Mouse (Mus musculus): Measurements from ENCODE around the gene 9130213A22Rik. TPM values are rescaled to one million over a fixed set of nuclear protein-coding genes. Genes with fewer than 3 reads are reported as not detected.

Gene 9130213A22Rik
- polyA plus RNA-seq, 1 experiment from 2014 or later: 0.13 TPM

GRCm38 (mm10) chr11:69074776-69075069, 47.7 kb downstream of the 9130213A22Rik start:
- H3K4me1 ChIP-seq (replicated peaks): peaks cover 34% of the 10 kb centered on the region
- WGBS: 57% methylated on average over 2 of the region's 2 CpGs
- no peaks in the 10 kb centered on the region for H3K27me3 ChIP-seq
- H3K36me3 ChIP-seq: no peaks in the 10 kb centered on the region
- H3K9me3 ChIP-seq: no peaks in the 10 kb centered on the region
- H3K4me3 ChIP-seq: no peak overlapping the region
- no peak overlapping the region for H3K9ac ChIP-seq
- 0 out of 2 replicates have a peak overlapping the region, but pooled peaks have one; percentile 6 for H3K4me2 ChIP-seq
- peak overlapping the region; percentile 94; the same call in 1 of the 2 replicates for H3K27ac ChIP-seq
- ATAC-seq (ENCODE audit: low FRiP score): no peak

- WGBS: 46% methylated on average over 6 of the region's 6 CpGs
- H3K27me3 ChIP-seq: no peaks in the 10 kb centered on the region
- no peaks in the 10 kb centered on the region for H3K9me3 ChIP-seq
- H3K27ac ChIP-seq: peak overlapping the region; percentile 94
- H3K4me1 ChIP-seq (replicated peaks): peaks cover 34% of the 10 kb centered on the region
- H3K9ac ChIP-seq: no peak overlapping the region
- no peak overlapping the region for H3K4me3 ChIP-seq
- H3K36me3 ChIP-seq: no peaks in the 10 kb centered on the region
- H3K4me2 ChIP-seq: no peak overlapping the region
- ATAC-seq (ENCODE audit: low FRiP score): no peak
These were observed 48.2 kb downstream of the 9130213A22Rik start for GRCm38 (mm10) chr11:69073951-69074775.

- ATAC-seq (ENCODE audit: low FRiP score): peak; percentile 84
- Histone ChIP-seq H3K9ac (peak overlapping the region; percentile 76), H3K4me2 (peak overlapping the region; percentile 83), H3K36me3 (no peaks in the 10 kb centered on the region), H3K4me1 (replicated peaks) (peaks cover 34% of the 10 kb centered on the region), H3K4me3 (peak overlapping the region; percentile 33), H3K27ac (peak overlapping the region; percentile 94), H3K9me3 (no peaks in the 10 kb centered on the region), H3K27me3 (no peaks in the 10 kb centered on the region)
- WGBS: 0% methylated on average over 14 of the region's 14 CpGs
These were observed 49.1 kb downstream of the 9130213A22Rik start for GRCm38 (mm10) chr11:69073065-69073888.

GRCm38 (mm10) chr11:69072666-69073064, 49.7 kb downstream of the 9130213A22Rik start:
- WGBS: 8% methylated on average over 9 of the region's 9 CpGs
- Histone ChIP-seq H3K9ac (peak overlapping the region; percentile 76), H3K27me3 (no peaks in the 10 kb centered on the region), H3K4me2 (peak overlapping the region; percentile 83), H3K4me1 (replicated peaks) (peaks cover 34% of the 10 kb centered on the region), H3K27ac (peak overlapping the region; percentile 94), H3K36me3 (no peaks in the 10 kb centered on the region), H3K4me3 (peak overlapping the region; percentile 33), H3K9me3 (no peaks in the 10 kb centered on the region)
- peak; percentile 6; the same call in 1 of the 2 replicates for ATAC-seq (ENCODE audit: low FRiP score)

- Histone ChIP-seq H3K9me3 (no peaks in the 10 kb centered on the region), H3K9ac (peak overlapping the region; percentile 76), H3K4me3 (peak overlapping the region; percentile 33), H3K4me1 (replicated peaks) (peaks cover 34% of the 10 kb centered on the region), H3K27me3 (no peaks in the 10 kb centered on the region), H3K36me3 (no peaks in the 10 kb centered on the region), H3K27ac (peak overlapping the region; percentile 94), H3K4me2 (peak overlapping the region; percentile 83)
- WGBS: 85% methylated on average over 11 of the region's 11 CpGs
- no peak for ATAC-seq (ENCODE audit: low FRiP score)
These were observed 50.2 kb downstream of the 9130213A22Rik start for GRCm38 (mm10) chr11:69072234-69072633.

- peak overlapping the region; percentile 92 for H3K27ac ChIP-seq
- ATAC-seq (ENCODE audit: low FRiP score): no peak
- WGBS: 23% methylated on average over 9 of the region's 9 CpGs
- H3K4me1 ChIP-seq (replicated peaks): peaks cover 39% of the 10 kb centered on the region
- H3K9me3 ChIP-seq: no peaks in the 10 kb centered on the region
- H3K4me2 ChIP-seq: peak overlapping the region; percentile 83
- H3K4me3 ChIP-seq: peak overlapping the region; percentile 60
- peak overlapping the region; percentile 80 for H3K9ac ChIP-seq
- no peaks in the 10 kb centered on the region for H3K36me3 ChIP-seq
- H3K27me3 ChIP-seq: no peaks in the 10 kb centered on the region
These were observed 51.1 kb downstream of the 9130213A22Rik start for GRCm38 (mm10) chr11:69071262-69071661.

- peak; percentile 89 for ATAC-seq (ENCODE audit: low FRiP score)
- peak within 1 kb of the TSS; percentile 80 for H3K9ac ChIP-seq
- peak within 1 kb of the TSS; percentile 83 for H3K4me2 ChIP-seq
- H3K4me1 ChIP-seq (replicated peaks): peaks cover 44% of the 10 kb centered on the region
- H3K36me3 ChIP-seq: no peaks in the 10 kb centered on the region
- H3K9me3 ChIP-seq: no peaks in the 10 kb centered on the region
- H3K27ac ChIP-seq: peak within 1 kb of the TSS; percentile 92
- WGBS: under 1% methylated on average over 47 of the region's 47 CpGs
- H3K27me3 ChIP-seq: no peaks in the 10 kb centered on the region
- H3K4me3 ChIP-seq: peak within 1 kb of the TSS; percentile 60
These were observed 51.7 kb downstream of the 9130213A22Rik start, which contains the start of gene Tmem107 for GRCm38 (mm10) chr11:69070590-69071222. TSS of gene Tmem107 (plus strand) at chr11:69070806.

- no peak for ATAC-seq (ENCODE audit: low FRiP score)
- H3K9me3 ChIP-seq: no peaks in the 10 kb centered on the region
- peak overlapping the region; percentile 60 for H3K4me3 ChIP-seq
- H3K27me3 ChIP-seq: no peaks in the 10 kb centered on the region
- no peaks in the 10 kb centered on the region for H3K36me3 ChIP-seq
- peak overlapping the region; percentile 83 for H3K4me2 ChIP-seq
- H3K4me1 ChIP-seq (replicated peaks): peaks cover 45% of the 10 kb centered on the region
- H3K27ac ChIP-seq: peak overlapping the region; percentile 92
- H3K9ac ChIP-seq: peak overlapping the region; percentile 80
- under 1% methylated on average over 13 of the region's 13 CpGs for WGBS
These were observed 52.3 kb downstream of the 9130213A22Rik start for GRCm38 (mm10) chr11:69070093-69070492.

Other genes with a start within 250 kb of the 9130213A22Rik start
- 0.09 TPM in 1 of 2 replicates, not detected in the other for gene Rnf222, start 234.0 kb downstream of the 9130213A22Rik start, polyA plus RNA-seq (2015; fragmentation: Nextera tagmentation; extraction: Ambion mirVana)
- gene Rpl26, start 221.0 kb downstream of the 9130213A22Rik start, polyA plus RNA-seq (2015; fragmentation: Nextera tagmentation; extraction: Ambion mirVana): 684 and 691 TPM in 2 replicates
- gene Odf4, start 195.5 kb downstream of the 9130213A22Rik start, polyA plus RNA-seq (2015; fragmentation: Nextera tagmentation; extraction: Ambion mirVana): 0.60 and 0.84 TPM in 2 replicates
- 14.3 and 16.2 TPM in 2 replicates for gene Arhgef15, start 165.1 kb downstream of the 9130213A22Rik start, polyA plus RNA-seq (2015; fragmentation: Nextera tagmentation; extraction: Ambion mirVana)
- gene Slc25a35, start 154.5 kb downstream of the 9130213A22Rik start, polyA plus RNA-seq (2015; fragmentation: Nextera tagmentation; extraction: Ambion mirVana): 1.5 TPM in 2 replicates
- 24.7 and 26.7 TPM in 2 replicates for gene Rangrf, start 147.4 kb downstream of the 9130213A22Rik start, polyA plus RNA-seq (2015; fragmentation: Nextera tagmentation; extraction: Ambion mirVana)
- 19.1 and 20.4 TPM in 2 replicates for gene Pfas, start 114.1 kb downstream of the 9130213A22Rik start, polyA plus RNA-seq (2015; fragmentation: Nextera tagmentation; extraction: Ambion mirVana)
- 49.4 and 49.9 TPM in 2 replicates for gene Ctc1, start 106.7 kb downstream of the 9130213A22Rik start, polyA plus RNA-seq (2015; fragmentation: Nextera tagmentation; extraction: Ambion mirVana)
- gene Aurkb, start 76.9 kb downstream of the 9130213A22Rik start, polyA plus RNA-seq (2015; fragmentation: Nextera tagmentation; extraction: Ambion mirVana): 31.7 and 34.2 TPM in 2 replicates
- gene Borcs6, start 62.9 kb downstream of the 9130213A22Rik start, polyA plus RNA-seq (2015; fragmentation: Nextera tagmentation; extraction: Ambion mirVana): 13.4 and 15.2 TPM in 2 replicates
- 28.7 and 41.0 TPM in 2 replicates for gene Tmem107, start 51.8 kb downstream of the 9130213A22Rik start, polyA plus RNA-seq (2015; fragmentation: Nextera tagmentation; extraction: Ambion mirVana)
- gene Vamp2, start 34.1 kb downstream of the 9130213A22Rik start, polyA plus RNA-seq (2015; fragmentation: Nextera tagmentation; extraction: Ambion mirVana): 217 and 227 TPM in 2 replicates
- 7.4 and 9.4 TPM in 2 replicates for gene Per1, start 27.4 kb downstream of the 9130213A22Rik start, polyA plus RNA-seq (2015; fragmentation: Nextera tagmentation; extraction: Ambion mirVana)
- 0.26 and 0.35 TPM in 2 replicates for gene Hes7, start 2.2 kb downstream of the 9130213A22Rik start, polyA plus RNA-seq (2015; fragmentation: Nextera tagmentation; extraction: Ambion mirVana)
- 0.71 and 1.3 TPM in 2 replicates for gene Aloxe3, start 3.3 kb upstream of the 9130213A22Rik start, polyA plus RNA-seq (2015; fragmentation: Nextera tagmentation; extraction: Ambion mirVana)
- 0.29 and 0.31 TPM in 2 replicates for gene Alox12b, start 34.4 kb upstream of the 9130213A22Rik start, polyA plus RNA-seq (2015; fragmentation: Nextera tagmentation; extraction: Ambion mirVana)
- gene Alox8, start 75.3 kb upstream of the 9130213A22Rik start, polyA plus RNA-seq (2015; fragmentation: Nextera tagmentation; extraction: Ambion mirVana): 0.12 and 0.16 TPM in 2 replicates
- 0.21 and 0.30 TPM in 2 replicates for gene Gucy2e, start 114.4 kb upstream of the 9130213A22Rik start, polyA plus RNA-seq (2015; fragmentation: Nextera tagmentation; extraction: Ambion mirVana)
- gene Cntrob, start 201.2 kb upstream of the 9130213A22Rik start, polyA plus RNA-seq (2015; fragmentation: Nextera tagmentation; extraction: Ambion mirVana): 22.6 and 24.4 TPM in 2 replicates
- gene Trappc1, start 201.4 kb upstream of the 9130213A22Rik start, polyA plus RNA-seq (2015; fragmentation: Nextera tagmentation; extraction: Ambion mirVana): 204 and 210 TPM in 2 replicates
- 4.2 and 5.1 TPM in 2 replicates for gene Kcnab3, start 203.7 kb upstream of the 9130213A22Rik start, polyA plus RNA-seq (2015; fragmentation: Nextera tagmentation; extraction: Ambion mirVana)
- gene Rnf227, start 217.9 kb upstream of the 9130213A22Rik start, polyA plus RNA-seq (2015; fragmentation: Nextera tagmentation; extraction: Ambion mirVana): 163 and 166 TPM in 2 replicates
- 92.4 and 93.5 TPM in 2 replicates for gene Chd3, start 246.8 kb upstream of the 9130213A22Rik start, polyA plus RNA-seq (2015; fragmentation: Nextera tagmentation; extraction: Ambion mirVana)

Data from hindbrain, embryonic 13.5 days (tissue).